Mouse (Mus musculus) left cerebral cortex, postnatal 14 days (tissue): ENCODE measurements at regions not wholly inside any gene's neighbourhood (a gene's known extent, or its start where the extent isn't known, plus 50 kb on each side); places are given as distances from the start of the nearest gene placed in this dataset.

Source experiments
- DNase-seq, 2 experiments: peaks; one replicate each; pipeline ENCODE4 v3.0.0; 2021 to 2022; ENCODE audit warnings: low spot score in 2 of 2, mixed read lengths in 1 of 2
- intact Hi-C: fragments of 180-260 bp; cut with DNase I; formaldehyde crosslinking; loops from one replicate; pipeline ENCODE4 v1.15.1; 2025

GRCm38 (mm10) chr12:119028711-119029110, 62.5 kb upstream of the Abcb5 start:
- intact Hi-C loops = no loop called here

GRCm38 (mm10) chr12:119028161-119028560, 61.9 kb upstream of the Abcb5 start:
- intact Hi-C loops = no loop called here
- no peak for DNase-seq

More at GRCm38 (mm10) chr12:119028711-119029110, 62.5 kb upstream of the Abcb5 start:
- DNase-seq = no peak

GRCm38 (mm10) chr12:119027701-119028100, 61.5 kb upstream of the Abcb5 start:
- intact Hi-C loops = no loop called here
- no peak for DNase-seq

GRCm38 (mm10) chr12:119026311-119026710, 60.1 kb upstream of the Abcb5 start:
- intact Hi-C loops = no loop called here
- DNase-seq = peak; percentile 45 to 72

- intact Hi-C loops = no loop called here
- peak; percentile 15 to 42 for DNase-seq
Measured at GRCm38 (mm10) chr12:119024063-119024462, 57.8 kb upstream of the Abcb5 start.
